Mouse (Mus musculus) right cerebral cortex, adult 2 months (tissue): ENCODE data around the gene Uhrf1bp1.
"Not testable (repeated sequence)": the region's sequence is repeated elsewhere in the genome, so short reads cannot be mapped to it uniquely, and the experiment has no call there.

Experiments
- DNase-seq, 2 experiments: peaks; one replicate each; pipeline ENCODE4 v3.0.0; 2021 to 2022; ENCODE audit warnings: low spot score in 2 of 2

The Uhrf1bp1 gene

DNA sequence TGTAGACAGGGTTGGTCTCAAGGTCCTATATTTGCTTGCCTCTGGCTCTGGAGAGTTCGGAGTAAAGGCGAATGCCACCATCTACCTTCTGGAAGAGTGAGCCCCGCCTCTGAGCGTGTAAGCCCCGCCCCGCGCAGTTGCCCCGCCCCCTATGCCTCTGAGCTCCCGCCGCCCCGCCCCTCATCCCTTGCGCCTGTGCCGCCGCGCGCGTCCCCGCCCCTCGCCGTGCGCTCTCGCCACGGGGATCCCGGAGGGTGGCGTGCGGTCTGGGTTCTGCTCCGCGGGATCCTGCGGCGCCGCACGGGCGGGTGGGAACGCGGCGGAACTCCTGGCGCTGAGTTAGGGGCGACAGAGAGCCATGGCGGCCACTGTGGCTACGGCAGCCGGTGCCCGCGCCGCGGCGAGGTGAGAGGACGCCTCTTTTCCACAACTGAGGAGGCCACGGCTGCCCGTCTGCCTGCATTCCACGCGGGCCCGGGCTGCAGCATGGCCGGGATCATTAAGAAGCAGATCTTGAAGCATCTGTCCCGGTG, at the start of gene Uhrf1bp1:
Gene Uhrf1bp1 (plus strand): TSS at position 177 of the 533 bp plus-strand sequence.
- peak; percentile 74 to 79 for DNase-seq

DNA sequence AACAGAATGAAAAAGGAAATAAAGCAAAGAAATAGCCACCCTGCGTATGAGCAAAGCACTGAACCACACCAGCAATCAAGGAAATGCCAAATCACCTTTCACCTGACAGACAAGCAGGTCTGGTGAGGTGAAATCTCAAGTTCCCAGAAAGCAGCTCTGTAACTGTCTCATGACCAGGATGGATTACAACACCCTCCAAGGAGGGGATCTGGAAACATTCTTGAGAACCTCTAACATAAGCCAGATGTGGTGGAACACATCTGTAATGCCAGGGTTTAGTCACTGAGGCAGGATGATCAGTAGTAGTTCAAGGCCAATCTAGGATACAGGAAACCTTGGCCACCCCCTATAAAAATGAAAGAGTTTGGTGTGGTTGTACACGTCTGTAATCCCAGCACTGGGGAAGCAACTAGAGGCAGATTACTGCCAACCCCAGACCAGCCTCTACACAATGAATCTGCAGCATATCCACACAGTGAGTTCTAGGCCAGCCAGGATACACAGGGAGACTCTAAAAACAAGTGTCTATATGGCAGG, 48.6 kb upstream of the Uhrf1bp1 start:
- no peak for DNase-seq

DNA sequence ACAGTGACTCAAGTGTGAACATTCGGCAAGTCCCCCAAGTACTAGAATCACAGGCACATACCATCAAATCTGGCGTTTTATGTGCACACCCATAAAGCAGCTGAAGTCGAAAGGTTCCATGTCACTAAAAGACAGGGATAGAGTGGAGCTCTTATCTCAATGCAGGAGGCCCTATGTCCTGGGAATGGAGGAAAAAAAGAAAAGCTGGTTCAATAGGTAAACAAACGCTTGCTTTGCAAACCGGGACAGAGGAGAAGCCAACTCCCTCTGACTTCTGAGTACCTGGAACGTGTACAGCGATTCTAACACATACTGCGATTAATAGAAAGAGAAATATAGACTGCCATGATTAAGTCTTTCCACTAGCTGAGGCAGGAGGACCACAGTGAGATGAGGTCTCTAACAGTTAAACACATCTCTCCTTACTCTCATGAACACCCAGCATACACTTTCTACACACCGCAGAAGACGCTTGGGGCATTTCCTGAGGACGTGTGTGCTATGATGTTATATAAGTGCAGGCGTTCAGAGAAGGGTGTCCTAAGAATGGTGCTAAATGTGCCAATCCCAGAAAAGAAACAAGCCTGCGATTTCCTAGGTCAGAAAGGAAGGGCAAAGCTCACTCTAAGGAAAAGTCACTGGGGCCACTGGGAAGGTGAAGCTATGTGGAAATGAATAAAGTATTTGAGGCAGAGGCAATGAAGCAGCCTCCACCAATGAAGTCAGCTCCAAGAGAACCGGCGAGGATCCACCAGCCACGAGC, 45.5 kb upstream of the Uhrf1bp1 start:
- no peak for DNase-seq

DNA sequence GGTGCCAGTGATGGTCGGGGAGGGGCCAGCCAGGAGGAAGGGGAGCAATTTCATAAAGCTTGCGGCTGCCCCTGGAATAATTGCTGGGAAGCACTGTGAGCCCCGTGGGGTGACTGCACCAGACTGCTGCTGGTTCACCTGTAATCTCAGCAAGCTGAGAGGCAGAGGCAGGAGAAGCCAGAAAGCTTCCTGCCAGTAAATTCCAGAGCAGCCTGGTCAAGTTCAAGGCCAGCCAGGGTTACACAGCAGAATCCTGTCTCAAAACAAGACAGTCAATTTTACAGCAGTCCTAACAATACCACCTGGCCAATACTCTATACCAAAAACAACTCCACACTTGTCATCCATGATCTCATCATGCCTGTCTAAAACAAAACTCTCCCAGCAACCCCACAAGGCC, 44.3 kb upstream of the Uhrf1bp1 start:
- no peak for DNase-seq

DNA sequence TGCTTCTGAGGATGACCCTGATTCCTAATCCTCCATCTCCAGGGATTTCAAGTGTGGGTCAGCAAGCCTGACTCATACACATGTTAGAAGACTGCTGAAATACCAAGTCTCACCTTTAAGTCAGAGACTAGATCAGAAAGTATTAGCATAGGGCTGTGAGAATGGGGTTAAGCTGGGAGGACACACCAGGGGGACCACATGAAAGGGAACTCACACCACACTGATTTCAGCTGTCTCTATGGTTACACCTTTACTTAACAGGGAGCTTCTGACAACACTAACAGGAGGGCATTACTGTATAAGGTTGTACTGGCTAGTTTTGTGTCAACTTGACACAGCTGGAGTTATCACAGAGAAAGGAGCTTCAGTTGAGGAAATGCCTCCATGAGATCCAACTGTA, 41.6 kb upstream of the Uhrf1bp1 start:
- DNase-seq: no peak

DNA sequence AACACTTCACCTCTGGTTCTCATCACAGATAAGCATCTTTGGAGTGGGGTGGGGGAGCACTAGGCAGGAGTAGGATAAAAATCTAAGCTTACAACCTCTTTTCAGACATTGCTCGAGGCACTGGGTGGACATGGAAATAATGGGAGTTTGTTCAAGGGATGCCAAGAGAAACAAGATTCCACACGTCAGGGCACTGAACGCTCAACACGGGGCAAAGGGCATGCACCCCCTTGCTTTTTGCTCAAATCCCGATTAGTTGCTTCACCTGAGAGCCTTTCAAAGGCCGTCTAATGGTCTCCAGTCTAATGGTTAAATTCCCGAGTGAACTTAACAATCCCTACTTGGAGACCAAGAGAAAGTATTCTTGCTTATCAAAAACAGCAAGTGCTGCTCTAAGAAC, 37.2 kb upstream of the Uhrf1bp1 start:
- DNase-seq: no peak

DNA sequence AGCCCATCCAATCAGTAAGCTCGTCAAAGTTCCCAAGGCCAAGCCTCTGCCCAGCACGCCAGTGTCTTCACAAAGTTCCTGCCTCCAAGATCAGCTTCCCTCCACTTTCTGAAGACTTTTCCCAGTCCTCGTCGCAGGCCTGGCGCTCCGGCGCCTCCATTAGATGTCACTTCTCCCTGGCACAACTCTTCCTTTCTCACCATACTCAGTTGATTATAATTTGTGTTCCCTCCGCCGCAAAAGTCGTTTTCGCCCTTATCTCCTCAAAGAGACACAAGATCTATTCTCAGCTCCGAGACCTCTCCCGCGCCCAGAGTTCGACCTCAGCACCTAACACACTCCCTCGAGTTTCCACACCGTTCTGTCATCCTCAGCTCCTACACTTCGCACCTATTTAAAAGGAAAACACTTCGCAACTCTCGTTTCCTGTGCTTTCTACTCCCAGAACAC, 36.7 kb upstream of the Uhrf1bp1 start:
- peak; percentile 33 to 41 for DNase-seq

DNA sequence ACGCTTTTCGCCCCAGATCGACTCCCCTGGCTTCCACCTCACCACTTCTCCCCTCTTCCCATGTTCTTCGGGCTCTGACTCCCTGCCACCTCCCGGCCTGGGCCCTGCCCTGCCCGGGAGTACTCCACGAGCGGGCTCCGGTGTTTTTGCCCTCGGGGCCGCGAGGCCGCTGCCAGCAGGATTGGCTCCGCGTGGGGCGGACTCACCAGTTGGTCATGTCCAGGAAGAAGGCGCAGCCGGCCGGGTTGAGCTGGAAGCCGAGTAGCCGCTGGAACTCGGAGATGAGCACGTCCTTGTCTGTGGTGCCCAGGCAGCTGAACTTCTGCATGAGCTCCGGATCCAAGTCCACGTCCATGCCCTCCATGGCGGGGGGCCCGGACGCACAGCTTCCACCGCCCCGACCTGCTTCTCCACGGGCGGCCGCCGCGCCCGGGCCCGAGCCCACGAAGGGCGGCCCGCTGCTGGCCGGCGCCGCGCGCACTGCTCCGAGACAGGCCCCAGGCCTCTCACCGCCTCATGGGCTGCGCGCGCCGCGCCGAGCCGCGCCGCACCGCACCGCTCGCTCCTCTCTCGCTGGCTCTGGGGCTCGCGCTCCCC, 36.2 kb upstream of the Uhrf1bp1 start:
- peak; percentile 36 to 56 for DNase-seq

DNA sequence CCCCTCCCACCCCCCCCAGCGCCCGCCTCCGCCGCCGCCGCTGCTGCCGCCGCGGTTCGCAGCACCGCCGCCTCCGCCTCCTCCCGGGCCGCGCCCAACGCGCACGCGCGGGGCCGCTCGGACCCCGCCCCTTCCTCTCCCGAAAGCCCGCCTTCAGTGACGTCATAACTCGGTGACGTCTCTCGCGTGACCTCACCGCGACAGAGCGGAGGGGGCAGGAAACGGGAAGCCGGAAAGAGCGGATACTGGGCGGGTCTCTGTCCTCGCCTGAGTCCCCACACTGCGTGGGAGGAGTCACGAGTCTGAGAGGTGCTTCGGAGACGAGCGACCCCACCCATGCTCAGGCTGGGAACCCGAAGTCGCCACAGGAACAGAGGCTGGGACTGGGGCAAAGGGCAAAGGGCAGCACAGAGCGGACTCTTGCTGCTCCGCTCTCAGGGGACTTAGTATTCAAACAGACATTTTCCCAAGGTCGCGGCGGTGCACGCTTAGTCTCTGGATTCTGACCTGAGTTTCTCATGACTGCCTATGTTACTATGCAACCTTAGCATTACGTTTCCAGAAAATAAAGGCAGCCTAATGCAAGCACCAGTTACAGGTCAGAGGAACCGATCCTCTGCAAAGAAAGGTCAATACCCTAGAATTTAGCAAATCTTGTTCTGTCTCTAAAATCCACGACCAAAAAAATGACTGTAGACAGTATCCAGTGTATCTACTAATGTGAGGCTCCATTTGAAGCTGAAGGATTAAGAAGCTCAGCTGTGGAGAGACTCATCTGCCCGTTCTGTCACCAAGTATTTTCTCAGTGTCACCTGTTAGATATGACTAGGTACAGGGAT, 35.5 kb upstream of the Uhrf1bp1 start, which contains the start of gene D17Wsu92e:
Gene D17Wsu92e (minus strand): TSS at position 81 of the 839 bp plus-strand sequence.
- peak; percentile 96 to 99 for DNase-seq

DNA sequence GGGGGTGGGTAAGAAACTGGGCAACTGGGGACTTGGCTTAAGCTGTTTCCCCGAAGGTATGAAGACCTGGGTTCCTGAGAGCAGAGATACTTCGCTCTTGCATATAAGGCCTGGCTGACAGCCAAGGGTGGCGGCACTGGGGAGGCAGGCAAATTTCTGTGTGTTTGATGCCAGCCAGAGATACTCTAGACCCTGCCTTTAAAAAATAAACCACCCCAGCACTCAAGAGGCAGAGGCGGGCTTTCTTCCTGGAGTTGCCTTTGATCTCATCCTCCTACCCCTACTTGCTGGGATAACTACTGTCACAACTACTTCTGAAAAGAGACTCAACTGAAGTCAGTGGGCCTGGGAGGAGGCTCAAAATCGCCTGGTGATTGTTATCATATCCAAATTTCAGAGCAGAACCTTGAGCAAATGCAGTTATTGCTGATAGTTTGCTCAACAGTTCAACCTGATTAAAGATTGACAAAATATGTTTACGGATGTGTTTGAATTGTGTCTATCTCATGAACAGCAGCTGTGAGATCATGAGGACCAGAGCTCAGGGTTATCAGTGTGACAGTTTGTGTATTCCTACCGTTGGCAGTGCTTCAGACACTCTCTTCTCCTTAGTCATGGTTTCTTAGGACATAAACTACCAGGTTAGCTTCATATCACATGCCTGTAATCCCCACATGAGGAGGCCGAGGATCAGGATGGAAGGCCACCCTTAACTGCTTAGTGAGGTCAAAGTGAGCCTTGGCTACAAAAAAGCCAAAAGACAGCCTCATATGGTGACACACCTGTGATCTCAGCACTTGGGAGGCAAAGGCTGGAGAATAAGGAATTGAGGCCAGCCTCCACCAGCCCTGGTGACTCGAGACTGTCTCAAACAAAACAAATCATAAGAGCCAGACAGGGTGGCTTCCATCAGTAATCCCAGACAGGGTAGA, 34.6 kb upstream of the Uhrf1bp1 start:
- DNase-seq: no peak

DNA sequence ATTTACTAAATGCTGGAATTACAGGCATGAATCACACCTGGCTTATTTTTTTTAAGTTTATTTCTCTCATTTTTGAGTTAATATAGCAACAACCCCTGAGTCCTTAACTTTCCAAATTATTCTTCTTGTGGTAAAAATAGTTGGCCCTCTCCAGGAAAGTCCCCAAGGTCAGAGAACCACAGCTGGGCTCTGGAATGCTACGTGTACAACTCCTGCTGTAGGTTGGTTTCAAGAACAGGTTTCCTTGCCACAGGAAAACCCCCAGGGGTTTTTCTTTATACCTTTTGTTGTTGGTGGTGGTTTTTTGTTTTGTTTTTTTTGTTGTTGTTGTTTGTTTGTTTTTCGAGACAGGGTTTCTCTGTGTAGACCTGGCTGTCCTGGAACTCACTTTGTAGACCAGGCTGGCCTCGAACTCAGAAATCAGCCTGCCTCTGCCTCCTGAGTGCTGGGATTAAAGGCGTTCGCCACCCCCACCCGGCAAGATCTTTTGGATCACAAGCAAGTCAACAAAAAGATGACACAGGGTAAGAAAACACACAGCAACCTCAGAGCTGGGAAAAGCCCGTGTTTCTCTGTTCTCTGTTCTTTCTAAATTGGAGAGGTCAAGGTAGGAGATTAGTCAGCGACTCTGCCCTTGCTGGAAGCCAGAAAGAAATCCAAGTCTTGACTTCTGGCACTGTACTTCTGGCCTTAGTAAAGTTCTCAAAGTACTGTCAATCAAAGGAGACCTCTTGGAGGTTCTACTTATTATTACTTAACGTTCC, 32.9 kb upstream of the Uhrf1bp1 start:
- DNase-seq: no peak

DNA sequence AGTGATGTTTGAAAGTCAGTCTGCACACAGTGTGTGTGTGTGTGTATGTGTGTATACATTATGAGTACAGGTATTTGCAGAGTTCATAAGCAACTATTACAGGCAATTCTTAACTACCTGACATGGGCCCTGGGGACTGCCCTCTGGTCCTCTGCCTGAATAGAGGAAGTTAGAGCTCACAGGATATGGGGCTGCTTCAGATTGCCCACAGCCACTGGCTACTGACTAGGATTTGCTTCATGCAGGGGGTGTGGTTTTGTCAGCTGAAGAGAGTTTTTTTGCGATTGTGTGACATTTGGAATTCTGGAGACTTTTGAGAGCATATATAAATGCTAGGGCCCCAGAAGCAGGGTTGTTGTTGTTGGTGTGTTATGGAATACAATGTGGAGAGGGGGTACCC, 31.3 kb upstream of the Uhrf1bp1 start:
- no peak for DNase-seq

DNA sequence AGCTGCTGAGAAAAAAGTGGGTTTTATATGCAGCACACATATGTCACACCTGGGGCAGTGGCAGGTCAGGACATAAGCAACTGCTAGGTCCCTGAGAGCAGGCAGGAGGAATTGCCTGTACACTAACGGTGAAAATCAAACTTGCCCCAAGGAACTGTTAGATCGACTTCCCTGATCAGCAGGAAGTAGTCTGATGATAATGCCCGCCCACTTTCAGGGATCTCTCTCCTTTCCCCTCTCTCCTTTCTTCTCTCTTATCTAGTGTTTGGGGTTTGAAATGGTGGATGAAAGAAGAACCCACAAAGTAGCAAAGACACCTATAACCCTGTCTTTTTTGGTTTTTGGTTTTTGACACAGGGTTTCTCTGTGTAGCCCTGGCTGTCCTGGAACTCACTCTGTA, 30.7 kb upstream of the Uhrf1bp1 start:
- DNase-seq: no peak

DNA sequence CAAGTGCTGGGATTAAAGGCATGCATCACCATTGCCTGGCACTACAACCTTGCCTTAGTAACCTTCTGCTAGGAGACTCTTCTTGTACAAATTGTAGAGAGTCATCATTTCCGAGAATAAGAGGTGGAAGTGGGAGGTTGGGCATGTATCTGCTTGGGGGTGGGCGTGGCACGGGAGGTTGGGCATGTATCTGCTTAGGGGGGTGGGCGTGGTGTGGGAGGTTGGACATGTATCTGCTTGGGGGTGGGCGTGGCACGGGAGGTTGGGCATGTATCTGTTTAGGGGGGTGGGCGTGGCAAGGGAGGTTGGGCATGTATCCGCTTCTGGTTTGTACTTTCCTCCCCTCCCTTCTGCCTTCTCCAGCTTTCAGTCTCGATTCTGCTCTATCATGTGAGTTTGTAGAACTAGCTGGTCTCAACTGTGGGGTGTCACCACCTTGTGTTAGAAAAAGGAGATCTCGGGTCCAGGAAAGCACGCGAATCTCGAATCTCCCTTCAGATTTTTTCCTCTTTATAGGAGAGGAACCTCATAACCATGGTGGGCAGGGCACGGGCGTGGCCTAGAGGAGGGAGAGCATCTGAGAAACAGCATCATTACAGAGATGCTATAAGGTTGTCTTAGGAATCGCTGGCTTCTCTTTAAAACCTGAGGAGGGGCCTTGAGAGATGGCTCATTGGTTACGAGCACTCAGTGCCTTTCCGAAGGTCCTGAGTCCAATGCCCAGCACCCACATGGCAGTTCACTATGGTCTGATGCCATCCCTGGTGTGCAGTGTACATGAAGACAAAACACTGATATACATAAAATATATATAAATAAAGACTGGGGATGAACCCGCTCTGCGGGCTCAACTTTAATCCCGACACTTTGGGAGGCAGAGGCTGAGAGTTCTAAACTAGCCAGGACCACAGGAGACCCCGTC, 30.0 kb upstream of the Uhrf1bp1 start:
- peak; percentile 23 to 31 for DNase-seq

DNA sequence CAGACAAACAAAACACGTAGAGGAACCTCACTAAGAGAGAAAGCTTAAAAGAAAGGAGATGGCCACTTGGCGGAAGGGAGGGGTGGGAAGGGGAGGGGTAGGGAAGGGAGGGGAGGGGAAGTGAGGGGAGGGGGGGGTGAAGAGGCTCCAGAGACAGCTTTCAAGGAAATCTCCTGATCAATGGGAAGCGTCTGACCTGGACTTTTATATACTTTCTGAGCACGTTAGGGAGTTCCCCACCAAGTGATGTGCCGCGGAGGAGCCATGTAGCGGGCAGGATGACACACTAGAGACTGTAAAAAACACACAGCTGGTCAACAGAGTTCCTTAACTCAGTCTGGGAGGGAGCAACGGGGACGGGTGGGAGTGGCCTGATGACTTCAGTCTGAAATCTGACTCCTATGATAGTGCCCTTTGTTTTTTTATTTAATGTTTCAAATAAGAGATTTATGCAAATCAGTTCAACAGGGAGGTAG, 29.3 kb upstream of the Uhrf1bp1 start:
- DNase-seq: no peak

DNA sequence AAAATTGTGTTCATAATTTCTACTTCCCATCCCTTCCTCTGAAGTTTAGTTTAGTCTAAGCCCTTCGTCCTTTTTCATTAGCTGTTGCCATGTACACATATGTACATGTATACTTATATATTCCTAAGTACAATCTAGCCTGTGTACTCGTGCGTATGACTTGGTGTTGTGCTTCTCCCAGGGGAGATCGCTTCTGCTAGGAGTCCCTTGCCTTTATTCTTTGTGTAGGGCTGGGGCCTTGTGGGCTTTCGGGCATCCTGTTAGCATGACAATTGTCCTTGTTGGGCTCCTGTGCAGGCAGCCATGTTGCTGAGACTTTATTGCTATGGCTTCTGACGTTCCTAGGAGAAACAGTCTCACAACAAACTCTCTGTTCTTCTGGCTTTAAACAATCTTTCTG, 28.7 kb upstream of the Uhrf1bp1 start:
- no peak for DNase-seq

DNA sequence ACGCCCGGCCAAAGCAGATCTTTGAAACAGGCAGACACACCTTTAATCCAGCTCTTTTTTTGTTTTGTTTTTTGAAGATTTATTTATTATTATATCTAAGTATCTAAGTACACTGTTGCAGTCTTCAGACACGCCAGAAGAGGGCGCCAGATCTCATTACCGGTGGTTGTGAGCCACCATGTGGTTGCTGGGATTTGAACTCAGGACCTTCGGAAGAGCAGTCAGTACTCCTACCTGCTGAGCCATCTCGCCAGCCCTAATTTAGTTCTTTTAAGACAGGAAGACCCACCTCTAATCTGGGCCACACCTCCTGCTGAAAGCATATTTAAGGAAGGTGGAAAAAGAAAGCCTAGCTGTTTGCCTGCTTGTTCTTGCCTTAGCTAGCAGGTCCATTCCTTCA, 25.8 kb upstream of the Uhrf1bp1 start:
- DNase-seq: no peak

DNA sequence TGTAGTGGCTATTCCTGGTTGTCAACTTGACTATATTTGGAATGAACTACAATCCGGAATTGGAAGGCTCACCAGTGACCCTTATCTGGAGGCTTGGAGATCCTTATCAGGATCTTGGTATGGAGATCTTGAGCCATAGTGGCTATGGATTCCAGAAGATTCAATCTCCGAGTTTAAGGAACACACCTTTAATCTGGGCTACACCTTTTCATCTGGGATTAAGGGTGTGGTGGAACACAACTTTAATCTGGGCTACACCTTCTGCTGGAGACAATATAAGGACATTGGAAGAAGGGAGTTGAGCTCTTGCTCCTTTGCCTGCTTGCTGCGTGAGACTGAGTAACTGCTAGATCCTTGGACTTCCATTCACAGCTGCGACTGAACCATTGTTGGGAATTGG, 18.4 kb upstream of the Uhrf1bp1 start, which contains the start of gene Snrpc:
Gene Snrpc (plus strand): TSS at position 301 of the 400 bp plus-strand sequence.
- not testable (repeated sequence) for DNase-seq
